Mouse (Mus musculus) Muller cell, postnatal 12 days (primary cell): ENCODE results near the gene Slco6d1.
A peak's percentile ranks its signal among the peaks of the same experiment; 100 is the strongest.
"Not testable (repeated sequence)": the region's sequence is repeated elsewhere in the genome, so short reads cannot be mapped to it uniquely, and the experiment has no call there.

Experiments
- DNase-seq: peaks from one replicate; pipeline ENCODE4 v3.0.0-alpha.2; 2015; ENCODE audit errors: inconsistent ontology term

Slco6d1 gene

GRCm38 (mm10) chr1:98420824-98421223, at the start of gene Slco6d1:
Gene Slco6d1, plus strand, starts transcription at chr1:98421124.
- DNase-seq = no peak

GRCm38 (mm10) chr1:98392001-98392400, 28.9 kb upstream of the Slco6d1 start:
- peak; percentile 20 for DNase-seq

GRCm38 (mm10) chr1:98447929-98448328, 27.0 kb downstream of the Slco6d1 start:
- no peak for DNase-seq

- not testable (repeated sequence) for DNase-seq
These were observed 38.3 kb downstream of the Slco6d1 start for GRCm38 (mm10) chr1:98459224-98459623.

- not testable (repeated sequence) for DNase-seq
These were observed 55.5 kb downstream of the Slco6d1 start for GRCm38 (mm10) chr1:98476381-98476780.

GRCm38 (mm10) chr1:98479243-98479642, 58.3 kb downstream of the Slco6d1 start:
- DNase-seq = no peak

GRCm38 (mm10) chr1:98505982-98506381, 85.1 kb downstream of the Slco6d1 start:
- DNase-seq = no peak

GRCm38 (mm10) chr1:98522977-98523376, 102.1 kb downstream of the Slco6d1 start:
- no peak for DNase-seq

GRCm38 (mm10) chr1:98523537-98523936, 102.6 kb downstream of the Slco6d1 start:
- DNase-seq = no peak

- DNase-seq = not testable (repeated sequence)
These were observed 107.4 kb downstream of the Slco6d1 start for GRCm38 (mm10) chr1:98528368-98528767.

GRCm38 (mm10) chr1:98545372-98545771, 124.4 kb downstream of the Slco6d1 start:
- no peak for DNase-seq

GRCm38 (mm10) chr1:98554388-98554787, 133.5 kb downstream of the Slco6d1 start:
- DNase-seq = no peak

GRCm38 (mm10) chr1:98565701-98566100, 144.8 kb downstream of the Slco6d1 start:
- no peak for DNase-seq
